Mouse (Mus musculus) natural killer cell, adult 2 months (primary cell): Measurements from ENCODE around the gene Oprm1.
"Not testable (repeated sequence)": the region's sequence is repeated elsewhere in the genome, so short reads cannot be mapped to it uniquely, and the experiment has no call there.

Experiments used
- DNase-seq, 2 experiments: peaks; one replicate each; pipeline ENCODE4 v3.0.0; 2022; ENCODE audit warnings: low spot score in 2 of 2

Oprm1 gene

GRCm38 (mm10) chr10:6758206-6758605, at the start of gene Oprm1:
Oprm1 (plus strand) TSS chr10:6758506.
- no peak for DNase-seq

GRCm38 (mm10) chr10:6717181-6717948, 40.9 kb upstream of the Oprm1 start:
- DNase-seq = no peak

- no peak for DNase-seq
These were observed 34.5 kb upstream of the Oprm1 start for GRCm38 (mm10) chr10:6723765-6724164.

DNA sequence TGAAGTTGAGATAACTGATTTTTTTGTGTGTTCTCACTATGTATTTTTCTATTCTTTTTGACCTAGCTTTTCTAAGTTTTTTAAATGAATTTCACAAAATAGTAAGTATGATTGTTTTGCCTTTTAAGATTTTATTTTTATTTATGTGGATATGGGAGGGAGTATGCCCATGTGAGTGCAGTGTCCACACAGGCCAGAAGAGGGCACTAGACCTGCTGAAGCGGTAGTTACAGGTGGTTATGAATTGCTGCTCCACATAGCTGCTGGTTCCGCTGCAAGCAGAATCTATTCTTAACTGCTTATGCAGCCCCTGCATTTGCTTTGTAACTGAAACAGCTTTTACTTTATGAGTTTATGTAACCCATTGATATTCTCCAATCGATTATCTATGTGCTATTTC, 29.8 kb upstream of the Oprm1 start:
- DNase-seq = no peak

GRCm38 (mm10) chr10:6753375-6753774, 4.9 kb upstream of the Oprm1 start:
- DNase-seq = no peak

- no peak for DNase-seq
These were observed 3.0 kb downstream of the Oprm1 start, which contains the start of gene Gm10945 for GRCm38 (mm10) chr10:6761287-6761811. Gm10945 (minus strand) TSS chr10:6761761.

- DNase-seq = no peak
These were observed 30.4 kb downstream of the Oprm1 start for GRCm38 (mm10) chr10:6788517-6789237.

DNA sequence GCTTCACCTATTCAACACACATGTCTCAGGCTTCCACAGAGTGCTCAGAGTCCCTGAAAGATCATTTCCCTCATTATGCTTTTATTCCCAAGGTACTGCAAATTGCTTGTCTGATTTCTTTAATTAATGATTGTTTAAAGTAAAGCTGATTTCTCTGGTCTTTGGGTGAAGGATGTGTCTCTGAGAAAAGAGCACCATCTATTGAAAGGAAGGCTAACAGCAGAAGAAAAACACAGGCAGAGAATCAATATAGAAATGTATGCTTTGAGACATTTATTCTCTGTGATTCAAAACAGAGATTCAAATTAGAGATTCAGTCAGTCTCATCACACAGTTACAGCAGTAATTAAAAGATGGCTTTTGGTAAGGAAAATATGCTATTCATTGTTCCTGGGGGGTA, 31.9 kb downstream of the Oprm1 start:
- DNase-seq = no peak

DNA sequence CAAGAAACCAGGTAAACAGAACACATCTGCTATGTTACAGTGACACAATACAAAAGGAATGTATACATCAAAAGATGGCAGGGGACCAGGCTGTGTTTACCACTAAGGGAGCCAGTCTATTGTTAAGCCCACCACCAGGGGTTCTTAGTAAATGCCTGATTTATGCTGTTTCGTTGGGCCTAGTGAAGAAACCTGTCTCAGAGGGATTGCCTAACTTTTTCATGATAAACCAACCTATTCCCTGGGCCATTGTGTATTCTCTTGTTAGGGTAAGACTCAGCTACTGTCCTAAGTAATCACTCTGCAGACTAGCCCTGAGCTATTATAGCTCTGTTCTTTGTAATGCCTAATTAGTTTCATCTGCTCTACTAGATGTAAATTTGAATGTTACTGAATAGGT, 62.3 kb downstream of the Oprm1 start:
- no peak for DNase-seq

- no peak for DNase-seq
These were observed 83.9 kb downstream of the Oprm1 start for GRCm38 (mm10) chr10:6842225-6842624.

DNA sequence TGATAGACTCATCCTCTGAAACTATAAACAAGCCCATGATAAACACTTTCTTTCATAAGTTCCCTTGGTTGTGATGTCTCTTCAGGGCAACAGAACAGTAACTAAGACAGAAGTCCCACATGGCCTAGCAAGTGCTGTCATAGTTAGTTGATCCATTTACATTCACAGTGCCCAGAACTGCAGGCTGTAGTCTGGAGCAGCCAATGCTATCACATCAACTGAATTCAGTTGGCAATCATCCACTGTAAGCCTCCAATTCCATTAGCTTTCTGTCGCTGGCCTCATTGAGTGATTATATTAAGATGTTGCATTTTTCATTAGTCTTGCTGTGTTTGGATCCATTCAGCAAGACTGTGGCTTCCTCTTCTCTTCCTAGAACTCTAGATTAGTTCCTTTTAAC, 88.0 kb downstream of the Oprm1 start:
- no peak for DNase-seq

DNA sequence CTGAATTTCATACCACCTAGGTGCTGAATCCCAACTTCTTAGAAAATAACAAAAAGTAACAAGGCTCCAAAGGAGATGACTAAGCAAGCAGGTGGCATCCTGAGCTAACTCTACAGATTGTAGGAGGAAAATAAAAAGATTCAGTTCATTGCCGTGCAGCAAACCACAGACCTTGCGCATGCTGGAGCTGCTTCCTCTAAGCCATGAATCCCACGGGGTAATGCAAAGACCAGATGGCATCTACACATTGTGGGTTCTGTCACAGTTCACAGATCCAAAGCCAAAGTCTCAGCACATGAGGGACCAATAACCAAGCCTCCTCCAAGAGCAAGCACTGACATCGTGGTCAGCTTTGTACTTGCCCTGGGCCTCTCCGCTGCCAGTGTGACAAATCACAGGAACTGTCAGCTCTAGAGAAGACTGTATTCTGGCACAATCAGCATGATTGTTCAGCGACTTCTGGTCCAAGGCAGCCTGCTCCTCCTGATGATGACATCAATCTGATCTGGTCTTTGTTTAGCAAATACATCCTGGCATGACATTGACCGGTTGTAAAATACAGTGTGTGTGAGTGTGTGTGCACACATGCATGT, 90.0 kb downstream of the Oprm1 start:
- DNase-seq = no peak

GRCm38 (mm10) chr10:6848834-6849233, 90.5 kb downstream of the Oprm1 start:
- no peak for DNase-seq

DNA sequence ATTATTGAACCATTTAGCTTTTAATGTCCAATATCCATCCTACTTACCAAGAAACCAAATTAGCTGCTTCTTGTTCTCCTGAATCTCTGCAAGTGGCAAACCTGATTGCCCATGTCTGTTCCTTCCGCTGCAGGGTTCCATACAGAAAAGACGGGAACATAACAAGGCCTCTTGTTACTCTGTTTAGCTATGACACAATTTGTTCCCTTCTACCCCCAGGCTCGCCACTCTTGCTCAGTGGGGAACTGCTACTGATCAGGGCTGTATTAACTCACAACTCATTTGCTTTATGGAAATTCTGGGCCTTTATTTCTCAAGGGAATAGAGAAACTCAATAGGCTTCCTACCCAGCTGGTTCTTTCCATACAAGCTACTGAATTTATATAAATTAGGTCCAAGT, 97.5 kb downstream of the Oprm1 start:
- DNase-seq = no peak

GRCm38 (mm10) chr10:6871418-6872072, 113.2 kb downstream of the Oprm1 start:
- no peak for DNase-seq

GRCm38 (mm10) chr10:6873917-6874316, 115.6 kb downstream of the Oprm1 start:
- no peak for DNase-seq

DNA sequence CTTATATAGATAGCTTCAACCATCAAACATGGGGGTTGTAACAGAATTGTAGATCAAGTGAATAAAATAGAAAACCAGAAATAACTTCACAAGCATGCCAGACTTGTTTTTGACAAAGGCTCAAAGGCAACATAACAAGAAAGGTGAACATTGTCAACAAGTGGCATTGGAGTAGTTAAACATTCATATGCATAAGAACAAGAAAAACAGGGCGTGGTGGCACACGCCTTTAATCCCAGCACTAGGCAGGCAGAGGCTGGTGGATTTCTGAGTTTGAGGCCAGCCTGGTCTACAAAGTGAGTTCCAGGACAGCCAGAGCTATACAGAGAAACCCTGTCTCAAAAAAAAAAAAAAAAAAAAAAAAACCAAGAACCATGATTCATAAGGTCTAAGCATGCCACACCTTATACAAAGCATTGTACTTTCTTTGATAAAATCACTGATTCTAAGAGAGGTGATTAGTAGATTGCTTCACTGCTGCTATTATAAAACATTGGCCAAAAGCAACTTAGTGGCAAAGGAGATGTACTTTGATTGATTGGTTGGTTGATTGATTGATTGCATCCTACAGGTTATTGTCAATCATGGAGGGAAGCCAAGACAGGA, 120.1 kb downstream of the Oprm1 start:
- no peak for DNase-seq

DNA sequence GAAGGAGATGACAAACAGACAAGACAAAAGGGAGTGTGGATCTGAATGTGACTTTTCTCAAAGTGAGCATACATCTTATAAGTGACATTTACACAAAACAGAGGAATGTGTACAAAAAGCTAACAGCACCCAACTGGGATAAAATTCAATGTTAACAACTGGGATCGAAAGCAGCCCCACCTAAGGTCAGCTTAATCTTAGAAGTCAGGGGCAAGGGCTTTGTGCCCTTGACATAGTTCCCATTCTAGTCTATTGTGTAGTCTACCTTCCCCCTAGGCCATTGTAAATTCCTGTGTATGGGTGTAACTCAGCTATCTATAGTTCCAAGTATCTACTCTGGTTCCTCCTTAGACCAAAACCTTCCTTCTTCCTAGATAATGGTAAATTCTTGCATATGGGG, 123.7 kb downstream of the Oprm1 start:
- DNase-seq = not testable (repeated sequence)

DNA sequence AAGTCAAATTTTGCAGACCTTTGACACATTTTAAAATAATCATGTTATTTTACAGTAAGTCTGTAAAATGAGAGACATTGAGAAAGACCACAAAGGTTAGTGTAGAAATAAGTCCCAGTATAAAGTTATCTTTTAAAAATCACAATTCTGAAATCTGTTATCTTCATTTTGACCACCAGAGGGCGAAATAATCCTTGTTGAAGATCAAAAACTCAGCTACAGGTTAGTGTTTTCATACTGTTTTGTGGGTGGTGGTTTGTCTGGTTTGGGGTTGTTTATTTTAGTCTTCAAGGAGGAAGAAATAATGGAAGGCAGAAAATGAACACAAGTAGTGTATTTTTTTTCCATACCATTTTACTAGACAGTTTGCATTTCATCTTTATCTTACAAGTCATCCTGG, 127.2 kb downstream of the Oprm1 start:
- DNase-seq = no peak

GRCm38 (mm10) chr10:6889640-6890245, 131.4 kb downstream of the Oprm1 start:
- DNase-seq = no peak

GRCm38 (mm10) chr10:6890348-6891009, 132.2 kb downstream of the Oprm1 start:
- DNase-seq = no peak
